Mouse (Mus musculus) erythroblast, embryonic 14.5 days (primary cell): ENCODE results near the gene Lifr.

Experiments
- GATA1 ChIP-seq: IDR thresholded peaks from 2 replicates; pipeline ENCODE4 v1.6.1; 2012; ENCODE audit warnings: low read length, inconsistent platforms, mixed read lengths
- TAL1 ChIP-seq: IDR thresholded peaks from 3 replicates; pipeline ENCODE4 v1.6.1; 2012; ENCODE audit warnings: low read length, inconsistent platforms, mixed read lengths

- no peak for TF ChIP-seq GATA1
- no peak for TF ChIP-seq TAL1
These were observed 113.4 kb downstream of the Lifr start for GRCm38 (mm10) chr15:7203606-7204330.
